Mouse (Mus musculus) urinary bladder, postnatal 14 days (tissue): Measurements from ENCODE around the gene Arntl2.
"Not testable (repeated sequence)": the region's sequence is repeated elsewhere in the genome, so short reads cannot be mapped to it uniquely, and the experiment has no call there.

ENCODE experiments used
- DNase-seq: peaks from one replicate; pipeline ENCODE4 v3.0.0; 2021; ENCODE audit warnings: low spot score

Gene Arntl2

DNA sequence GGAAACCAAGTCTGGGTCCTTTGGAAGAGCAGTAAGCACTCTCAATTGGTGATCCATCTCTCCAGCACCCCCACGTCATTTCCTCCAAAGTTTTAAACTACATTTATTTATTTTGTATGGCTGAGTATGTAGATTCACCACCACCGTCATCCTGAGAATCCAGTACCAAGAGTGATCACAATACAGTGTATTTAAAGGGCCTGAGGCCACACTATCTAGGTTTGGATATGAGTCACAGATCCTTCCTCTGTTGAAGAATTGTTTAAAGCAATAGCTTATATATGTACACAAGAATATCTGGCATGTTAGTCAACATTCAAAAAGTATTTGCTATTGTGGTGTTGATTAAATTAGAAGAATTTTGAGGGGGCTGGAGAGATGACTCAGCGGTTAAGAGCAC lies 52.4 kb downstream of the Arntl2 start:
- DNase-seq = no peak

DNA sequence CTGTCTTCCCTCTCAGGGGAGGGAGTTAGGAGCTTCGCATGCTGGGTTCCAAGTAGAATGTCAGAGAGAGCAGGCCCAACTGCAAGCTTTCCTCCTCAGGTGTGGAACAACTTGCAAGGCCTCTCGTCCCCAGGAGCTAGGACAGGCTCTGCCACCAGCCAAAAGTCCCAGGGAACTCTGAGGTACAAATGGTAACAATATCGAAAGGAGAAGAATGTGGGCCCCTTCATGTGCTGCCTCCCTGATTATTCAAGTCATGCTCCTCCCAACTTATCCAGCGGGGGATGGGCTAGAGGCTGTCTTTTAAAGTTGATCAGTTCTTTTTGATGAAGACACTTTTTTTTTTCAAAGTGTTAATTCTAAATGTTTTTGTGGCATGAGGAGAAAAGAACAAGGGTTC lies 54.2 kb downstream of the Arntl2 start, which contains the start of gene Smco2:
Gene Smco2 (plus strand): TSS at position 55 of the 400 bp plus-strand sequence.
- DNase-seq = no peak

DNA sequence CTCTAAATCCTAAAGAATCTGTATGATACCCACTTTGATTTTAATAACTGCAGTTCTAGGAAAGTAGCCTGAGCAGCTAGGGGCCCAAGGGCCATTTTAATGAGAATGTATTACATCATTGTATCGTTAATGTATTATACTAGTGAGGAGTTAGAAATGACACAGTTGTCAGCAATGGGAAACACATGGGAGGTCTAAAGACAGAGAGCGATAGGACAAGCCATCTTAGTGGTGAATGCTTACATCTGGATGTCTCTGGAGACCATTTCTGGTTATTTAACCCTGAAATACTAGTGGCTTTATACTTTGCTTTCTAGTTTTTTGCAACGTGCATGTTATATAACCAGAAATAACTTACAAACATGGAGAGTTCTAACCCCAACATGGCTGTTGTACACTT lies 56.1 kb downstream of the Arntl2 start:
- no peak for DNase-seq

DNA sequence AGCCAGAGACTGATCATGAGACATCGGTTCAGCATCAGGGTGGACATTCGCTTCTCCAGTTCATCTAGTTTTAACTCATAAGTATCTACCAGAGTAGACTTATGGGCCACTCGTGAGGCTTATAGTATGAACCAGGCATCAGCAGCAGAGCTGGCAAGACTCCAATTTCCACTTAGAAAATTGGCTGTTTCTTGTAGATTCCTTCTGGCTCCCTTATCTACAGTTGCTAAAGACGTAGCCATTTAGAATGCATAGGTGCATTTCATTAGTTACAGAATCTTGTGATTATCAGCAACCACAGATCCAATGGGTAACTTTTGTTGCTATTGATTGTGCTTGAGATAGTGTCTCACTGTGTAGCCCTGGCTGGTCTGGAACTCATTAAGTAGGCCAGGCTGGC lies 56.9 kb downstream of the Arntl2 start:
- DNase-seq = no peak

- no peak for DNase-seq
These were observed 59.3 kb downstream of the Arntl2 start for GRCm38 (mm10) chr6:146855185-146855584.

DNA sequence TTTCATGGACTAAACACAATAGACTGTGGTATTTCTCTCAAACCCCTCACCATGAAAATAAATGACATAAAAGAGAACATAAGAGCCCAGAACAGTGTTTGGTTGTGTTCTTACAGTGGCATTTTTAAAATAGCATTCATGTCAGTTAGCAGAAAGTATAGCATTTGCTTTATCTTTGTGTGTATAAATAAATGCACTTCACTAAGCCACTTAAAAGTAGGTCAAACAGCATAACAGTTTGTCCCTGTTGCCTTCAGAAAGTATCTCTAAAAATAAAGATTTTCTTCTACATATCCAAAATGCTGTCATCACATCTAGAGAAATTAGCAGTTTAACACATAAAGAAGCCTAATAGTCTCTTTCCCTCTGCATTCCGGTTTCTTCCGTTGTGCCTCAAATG lies 61.5 kb downstream of the Arntl2 start:
- DNase-seq = no peak

- DNase-seq = no peak
These were observed 67.3 kb downstream of the Arntl2 start for GRCm38 (mm10) chr6:146863154-146863553.

GRCm38 (mm10) chr6:146864370-146864769 lies 68.5 kb downstream of the Arntl2 start:
- DNase-seq = not testable (repeated sequence)

- DNase-seq = no peak
These were observed 69.8 kb downstream of the Arntl2 start for GRCm38 (mm10) chr6:146865701-146866100.

GRCm38 (mm10) chr6:146871975-146872374 lies 76.1 kb downstream of the Arntl2 start:
- no peak for DNase-seq

- no peak for DNase-seq
These were observed 78.6 kb downstream of the Arntl2 start for GRCm38 (mm10) chr6:146874415-146874814.

GRCm38 (mm10) chr6:146876820-146877219 lies 81.0 kb downstream of the Arntl2 start:
- no peak for DNase-seq

DNA sequence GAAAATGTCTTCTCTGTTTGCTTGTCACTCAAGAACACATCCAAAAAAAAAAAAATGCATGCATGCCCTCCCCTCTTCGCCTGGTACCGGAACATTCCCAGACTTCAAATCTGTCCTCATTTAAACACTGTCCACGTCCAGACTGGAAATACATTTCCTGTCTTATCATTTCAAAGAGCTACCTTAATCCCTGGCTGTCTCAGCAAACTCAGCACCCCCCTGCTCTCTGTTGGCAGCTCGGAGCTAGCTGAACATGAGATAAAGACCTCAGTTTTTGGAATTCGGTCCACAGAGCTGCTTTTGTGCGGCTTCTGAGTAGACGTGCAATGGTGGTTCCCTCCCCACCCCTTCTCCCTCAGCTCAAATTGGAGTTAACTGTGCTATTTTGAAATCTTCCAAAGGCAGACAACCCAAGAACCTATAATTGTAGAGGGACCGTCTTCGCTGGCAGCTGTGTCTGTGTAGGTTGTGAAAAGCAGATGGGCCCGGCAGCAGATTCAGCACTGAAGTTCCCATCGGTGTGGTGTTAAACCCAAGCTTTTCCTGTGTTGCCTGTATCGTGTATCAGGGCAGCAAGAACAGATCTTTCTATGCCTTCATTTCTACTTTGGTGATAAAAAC lies 81.7 kb downstream of the Arntl2 start:
- DNase-seq = no peak

DNA sequence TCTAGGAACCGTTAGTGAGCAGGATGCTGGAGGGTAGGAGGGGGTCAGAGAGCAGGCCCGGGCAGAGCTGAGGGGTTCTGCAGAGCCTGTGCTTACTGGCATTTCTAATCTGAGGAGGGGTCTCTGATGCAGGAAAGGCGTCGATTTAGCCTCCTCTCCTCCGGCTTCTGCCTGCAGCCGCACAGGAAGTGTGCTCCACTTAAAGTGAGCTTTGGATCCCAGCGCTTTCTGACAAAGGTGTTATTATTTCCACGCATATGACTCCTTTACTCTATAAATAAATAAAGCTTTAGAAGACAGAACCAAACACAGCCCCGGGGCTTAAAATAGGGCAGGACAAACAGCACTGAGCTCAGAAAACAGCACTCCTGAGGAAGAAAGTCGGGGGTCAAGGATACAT lies 83.1 kb downstream of the Arntl2 start:
- no peak for DNase-seq

GRCm38 (mm10) chr6:146879856-146880255 lies 84.0 kb downstream of the Arntl2 start:
- no peak for DNase-seq

DNA sequence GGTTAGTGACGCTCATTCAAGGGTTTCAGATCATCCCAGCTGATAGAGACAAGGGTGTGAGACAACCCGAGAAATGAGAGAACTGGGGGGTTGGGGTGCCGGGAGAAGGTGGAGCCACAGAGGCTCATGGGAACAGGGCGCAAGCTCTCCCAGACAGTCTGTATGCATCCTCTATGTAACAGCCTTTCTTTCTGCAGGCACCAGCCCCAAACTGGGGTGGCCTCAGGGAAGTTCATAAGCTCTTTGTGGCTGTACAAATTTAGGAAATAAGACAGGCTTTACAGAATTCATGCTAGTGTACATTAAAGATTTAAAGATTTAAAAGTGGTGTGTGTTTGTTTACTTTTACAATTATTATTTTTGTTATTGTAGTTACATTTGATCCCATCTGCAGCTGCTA lies 84.4 kb downstream of the Arntl2 start:
- no peak for DNase-seq

DNA sequence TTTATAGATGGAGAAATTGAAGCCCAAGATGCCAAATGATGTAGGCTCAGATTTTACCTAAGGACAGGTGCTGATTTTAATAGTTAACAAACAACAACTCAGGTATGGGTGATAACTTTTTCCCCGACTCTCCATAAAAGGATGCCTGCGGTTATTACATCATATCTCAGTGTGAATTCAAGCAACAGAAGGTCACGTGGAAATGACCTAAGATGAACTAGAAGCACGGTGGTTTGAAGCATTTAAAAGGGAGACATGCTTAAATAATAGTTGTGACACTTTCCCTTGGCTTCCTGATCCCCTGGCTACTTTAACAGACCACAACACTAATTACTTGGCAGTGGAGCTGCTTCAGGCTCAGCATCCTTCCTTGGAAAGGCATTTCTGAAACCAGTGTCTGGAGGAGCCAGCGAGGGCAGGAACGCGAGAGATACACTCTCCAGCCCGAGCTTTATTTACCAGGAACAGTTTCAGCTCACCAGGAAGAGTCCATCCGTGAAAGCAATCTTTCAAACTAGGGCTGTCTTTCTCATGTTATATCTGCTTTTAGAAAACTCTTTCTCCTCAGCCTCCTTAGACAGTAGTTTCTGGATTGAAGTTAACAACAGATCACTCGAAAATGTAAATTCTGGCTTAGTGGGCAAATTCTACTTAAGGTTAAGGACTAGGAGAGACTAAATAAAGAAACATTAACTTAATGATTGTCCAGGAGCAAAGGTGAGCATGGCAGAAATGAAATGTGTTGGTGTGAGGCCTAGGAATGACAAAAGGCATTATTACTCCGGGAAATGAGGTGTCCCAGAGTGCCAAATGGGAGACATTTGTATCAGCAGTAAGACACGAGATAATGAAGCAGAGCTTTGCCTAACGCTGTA lies 86.3 kb downstream of the Arntl2 start:
- DNase-seq = no peak
